Mouse (Mus musculus): ENCODE data around the gene Ip6k3.
A peak's percentile ranks its signal among the peaks of the same experiment; 100 is the strongest.

Gene Ip6k3

DNA sequence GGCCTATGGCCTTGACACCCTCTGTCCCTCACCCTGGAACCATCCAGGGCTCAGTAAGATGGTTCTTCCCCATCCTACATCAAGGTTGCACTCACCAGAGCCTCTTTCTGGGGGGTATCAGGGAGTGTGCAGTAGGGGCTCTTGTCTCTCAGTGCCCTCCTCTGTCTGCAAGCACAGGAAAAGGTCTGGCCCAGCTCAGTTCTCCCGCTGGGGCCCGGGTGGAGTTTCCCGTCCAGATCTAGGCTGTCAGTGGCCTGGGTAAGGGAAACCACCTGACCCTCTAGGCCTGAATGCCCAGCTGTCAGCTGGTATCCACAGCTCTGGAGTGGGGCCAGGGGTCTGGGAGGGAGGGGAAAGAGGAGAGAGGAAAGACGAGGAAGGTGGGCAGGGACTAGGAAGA is at the start of gene Ip6k3:
Gene Ip6k3 (minus strand): TSS at position 251 of the 400 bp plus-strand sequence.
- no peak for DNase-seq (ENCODE audit: low spot score)

GRCm38 (mm10) chr17:27212768-27213525 is 45.4 kb upstream of the Ip6k3 start:
- peak; percentile 75 for DNase-seq (ENCODE audit: low spot score)

- DNase-seq (ENCODE audit: low spot score): no peak
These were observed 44.4 kb upstream of the Ip6k3 start for GRCm38 (mm10) chr17:27212006-27212405.

- DNase-seq (ENCODE audit: low spot score): peak; percentile 32
These were observed 39.6 kb upstream of the Ip6k3 start for GRCm38 (mm10) chr17:27207113-27207707.

DNA sequence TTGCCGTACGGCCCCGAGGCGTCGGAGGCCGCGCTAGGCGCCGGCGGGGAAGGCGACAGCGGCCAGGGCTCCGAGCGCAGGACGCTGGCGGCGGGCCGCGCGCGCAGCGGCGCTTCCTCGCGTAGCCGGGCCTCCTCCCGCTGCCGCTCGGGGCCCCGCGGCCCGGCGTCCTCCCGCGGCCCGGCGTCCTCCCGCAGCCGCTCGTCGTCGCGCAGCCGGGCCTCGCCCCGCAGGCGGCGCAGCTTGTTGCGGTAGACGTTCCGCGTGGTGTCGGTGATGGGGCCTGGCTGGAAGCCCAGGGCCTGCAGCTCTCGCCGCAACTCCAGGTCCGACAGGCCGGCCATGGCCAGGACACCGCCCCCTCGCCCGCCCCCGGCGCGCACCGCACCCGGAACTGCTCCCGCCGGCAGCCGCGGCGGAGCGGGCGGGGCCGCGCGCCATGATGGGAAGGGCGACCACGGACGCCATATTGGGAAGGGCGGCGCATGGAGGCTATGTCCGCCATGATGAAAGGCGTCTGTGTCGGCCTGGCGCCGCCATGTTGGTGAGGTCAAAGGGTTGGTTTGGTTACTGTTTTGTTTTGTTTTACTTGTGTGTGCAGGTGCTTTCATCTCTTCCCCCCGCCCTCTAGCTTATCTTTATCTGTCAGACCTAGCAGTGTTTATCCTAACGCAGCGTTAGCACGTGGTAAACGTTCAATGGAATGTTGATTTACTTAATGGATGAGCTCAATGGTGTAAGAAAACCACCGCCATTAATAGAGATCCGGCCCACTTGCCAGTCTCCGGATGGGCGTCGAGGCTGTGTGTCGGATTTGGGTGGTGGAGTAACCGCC is 36.7 kb upstream of the Ip6k3 start, which contains the start of gene Lemd2:
Gene Lemd2 (minus strand): TSS at position 395 of the 835 bp plus-strand sequence.
- peak; percentile 98 for DNase-seq (ENCODE audit: low spot score)

DNA sequence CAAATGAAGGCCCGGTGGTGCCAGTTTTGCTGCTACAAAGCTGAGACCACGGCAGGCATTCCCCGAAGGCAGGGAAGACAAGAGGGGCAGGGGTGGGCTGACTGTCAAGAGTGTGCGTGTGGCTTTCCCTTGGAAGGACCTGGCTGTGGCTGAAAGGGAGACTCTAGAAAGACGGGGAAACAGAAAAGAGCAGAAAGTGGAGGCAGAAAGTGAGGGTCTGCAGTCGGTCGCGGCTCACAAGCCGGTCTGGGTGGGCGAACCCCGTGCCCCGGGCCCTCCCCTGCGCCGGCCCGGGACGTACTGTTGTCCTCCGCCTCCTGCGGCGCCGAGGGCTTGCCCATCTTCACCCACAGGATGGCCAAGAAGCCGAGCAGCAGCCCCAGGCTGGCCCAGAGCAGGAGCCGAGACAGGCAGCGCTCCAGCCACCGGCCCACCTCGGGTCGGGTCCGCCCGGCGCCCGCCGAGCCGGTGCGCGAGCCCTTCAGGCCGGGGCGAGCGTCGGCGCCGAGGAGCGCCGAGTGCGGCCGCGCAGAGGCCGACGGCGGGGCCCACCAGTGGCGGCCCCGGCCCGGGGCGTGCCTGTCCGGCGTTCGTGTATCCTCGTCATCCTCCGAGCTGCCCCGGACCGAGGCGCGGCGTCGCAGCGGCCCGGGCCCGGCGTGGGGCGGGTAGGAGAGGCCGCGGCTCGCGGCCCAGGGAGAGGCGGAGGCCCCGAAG is 35.9 kb upstream of the Ip6k3 start:
- DNase-seq (ENCODE audit: low spot score): peak; percentile 31

DNA sequence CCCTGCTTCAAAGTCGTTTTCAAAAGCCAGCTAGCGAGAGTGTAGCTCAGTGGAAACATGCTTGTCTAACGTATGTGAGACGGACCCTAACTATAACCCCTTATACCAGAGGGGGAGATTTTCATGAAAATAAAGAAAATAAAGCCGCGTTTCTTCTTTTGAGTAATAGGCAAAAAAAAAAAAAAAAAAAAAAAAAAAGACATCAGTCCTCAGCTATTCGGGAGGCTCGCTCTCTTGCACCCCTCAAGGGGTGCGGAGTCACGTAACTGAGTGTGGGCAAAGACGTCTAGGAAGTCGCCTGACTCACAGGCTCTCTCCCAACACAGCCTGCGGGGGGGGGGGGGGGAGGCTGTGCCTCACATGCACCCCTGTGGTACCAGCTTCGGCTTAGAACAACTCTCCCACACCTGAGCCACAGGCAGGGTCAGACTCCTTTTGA is 35.3 kb upstream of the Ip6k3 start:
- no peak for DNase-seq (ENCODE audit: low spot score)

DNA sequence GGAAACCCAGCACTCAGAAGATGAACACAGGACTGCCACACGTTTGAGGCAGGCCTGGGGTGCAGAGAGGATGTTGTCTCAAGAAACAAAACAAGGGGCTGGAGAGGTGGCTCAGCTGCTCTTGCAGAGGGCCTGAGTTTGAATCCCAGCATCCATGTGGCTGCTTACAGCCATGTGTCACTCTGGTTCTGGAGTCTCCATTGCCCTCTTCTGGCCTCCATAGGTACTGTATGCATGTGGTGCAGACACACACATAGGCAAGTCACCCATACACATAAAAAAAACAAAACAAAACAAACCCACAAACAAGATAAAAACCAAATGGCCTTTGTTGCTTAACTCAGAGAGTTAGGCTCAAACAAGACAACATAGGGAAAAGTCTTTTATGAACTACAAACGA is 34.4 kb upstream of the Ip6k3 start:
- no peak for DNase-seq (ENCODE audit: low spot score)

GRCm38 (mm10) chr17:27200801-27201200 is 33.2 kb upstream of the Ip6k3 start:
- DNase-seq (ENCODE audit: low spot score): peak; percentile 55

DNA sequence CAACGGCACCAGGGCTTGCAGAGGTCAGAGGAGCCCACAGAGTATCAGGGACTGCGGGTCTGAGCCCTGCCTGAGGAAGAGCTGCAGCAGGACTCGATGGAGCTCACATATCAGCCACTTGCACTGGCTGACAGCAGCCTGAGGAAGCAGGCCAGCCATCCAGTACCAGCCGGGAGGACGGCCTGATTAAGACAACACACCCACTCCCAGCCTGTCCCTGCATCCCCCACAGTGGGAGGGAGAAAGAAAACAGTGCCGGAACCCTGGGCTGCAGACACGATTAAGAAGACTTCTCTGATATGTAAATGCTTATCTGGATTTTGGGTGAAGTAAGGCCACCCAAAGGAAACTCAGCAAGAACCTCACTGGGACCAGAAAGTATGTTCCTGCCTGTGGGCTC is 32.3 kb upstream of the Ip6k3 start:
- DNase-seq (ENCODE audit: low spot score): no peak

DNA sequence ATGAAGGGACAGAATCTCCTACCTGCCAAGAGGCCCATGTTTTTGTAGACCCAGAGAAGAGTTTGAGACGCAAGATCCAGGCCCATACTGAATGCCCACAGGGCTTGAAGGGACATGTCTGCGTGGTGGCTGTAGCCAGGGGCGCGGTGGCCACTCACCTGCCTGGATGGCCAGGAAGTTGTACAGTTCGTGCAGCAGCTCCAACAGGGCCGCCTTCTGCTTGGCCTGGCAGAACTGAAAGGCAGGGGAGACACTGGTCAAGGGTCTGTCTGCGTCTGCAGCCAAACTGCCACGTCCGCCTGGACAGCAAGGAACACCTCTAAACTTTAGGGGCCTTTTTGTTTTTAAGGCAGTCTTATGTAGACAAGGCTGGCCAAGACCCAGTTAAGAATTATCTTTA is 31.6 kb upstream of the Ip6k3 start:
- no peak for DNase-seq (ENCODE audit: low spot score)

DNA sequence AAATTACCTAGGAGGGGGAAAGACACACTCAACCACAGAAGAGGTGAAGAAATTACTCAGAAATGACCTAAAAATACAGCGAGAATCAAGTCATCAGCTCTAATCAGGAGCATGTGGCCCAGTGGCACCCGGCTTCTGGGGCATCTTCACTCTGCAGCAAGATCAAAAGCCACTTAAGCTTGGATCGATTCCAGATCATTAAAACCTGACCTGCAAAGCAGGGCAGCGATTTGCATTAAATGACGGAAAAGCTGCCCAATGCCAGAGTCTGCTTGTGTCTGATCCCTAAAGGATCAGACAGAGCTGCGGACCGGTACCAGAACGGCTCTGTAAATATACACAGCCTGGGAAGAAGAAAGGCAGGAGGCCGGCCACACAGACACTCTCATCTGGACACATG is 28.6 kb upstream of the Ip6k3 start:
- no peak for DNase-seq (ENCODE audit: low spot score)

DNA sequence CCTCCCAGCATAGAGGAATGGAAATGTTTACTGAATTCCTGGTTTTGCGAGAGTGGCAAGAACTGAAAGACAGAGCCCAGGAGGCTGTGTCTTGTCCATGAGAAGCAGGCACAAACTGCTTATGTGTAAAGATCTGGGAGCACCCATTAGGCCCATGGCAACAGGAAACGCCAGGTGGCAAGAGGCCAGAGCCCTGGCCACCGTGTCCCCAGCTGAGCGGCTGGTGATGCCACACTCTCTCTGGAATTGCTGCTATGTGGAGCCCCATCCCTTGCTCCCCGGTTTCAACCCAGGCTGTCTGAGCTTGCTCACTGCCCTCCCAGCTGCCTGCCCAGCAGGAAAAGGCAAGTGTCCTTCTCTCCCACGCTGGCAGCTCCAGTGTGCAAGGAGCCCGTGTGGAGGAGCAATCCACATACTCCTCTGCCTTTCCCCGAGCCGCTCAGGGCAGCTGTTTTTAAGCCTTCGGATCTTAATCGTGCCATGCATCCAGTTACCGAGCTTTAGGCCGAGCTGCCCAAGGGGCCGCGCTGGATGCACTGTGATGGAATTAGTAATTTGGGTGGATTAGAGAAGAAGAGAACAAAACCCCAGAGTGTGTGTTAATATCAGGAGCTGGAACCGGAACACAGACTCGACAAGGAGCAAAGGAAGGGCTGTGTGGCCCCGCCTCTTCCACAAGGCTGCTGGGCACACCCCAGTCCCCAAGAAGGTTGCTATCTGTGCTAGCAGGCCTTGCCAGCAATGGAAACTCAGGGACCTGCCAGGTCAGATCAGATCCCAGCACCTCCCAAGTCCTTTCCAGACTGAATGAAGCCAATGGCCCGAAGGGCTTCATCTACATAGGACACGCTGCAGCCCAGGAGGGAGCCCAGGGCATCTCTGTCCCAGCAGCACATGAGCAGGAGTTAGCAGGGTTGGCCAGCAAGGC is 26.9 kb upstream of the Ip6k3 start:
- no peak for DNase-seq (ENCODE audit: low spot score)

GRCm38 (mm10) chr17:27191804-27192203 is 24.2 kb upstream of the Ip6k3 start:
- no peak for DNase-seq (ENCODE audit: low spot score)

GRCm38 (mm10) chr17:27191189-27191588 is 23.6 kb upstream of the Ip6k3 start:
- DNase-seq (ENCODE audit: low spot score): no peak

GRCm38 (mm10) chr17:27189640-27190216 is 22.1 kb upstream of the Ip6k3 start:
- peak; percentile 85 for DNase-seq (ENCODE audit: low spot score)

- no peak for DNase-seq (ENCODE audit: low spot score)
These were observed 21.3 kb upstream of the Ip6k3 start for GRCm38 (mm10) chr17:27188883-27189282.

- no peak for DNase-seq (ENCODE audit: low spot score)
These were observed 19.5 kb upstream of the Ip6k3 start for GRCm38 (mm10) chr17:27187059-27187458.

GRCm38 (mm10) chr17:27186068-27186467 is 18.5 kb upstream of the Ip6k3 start:
- DNase-seq (ENCODE audit: low spot score): no peak

DNA sequence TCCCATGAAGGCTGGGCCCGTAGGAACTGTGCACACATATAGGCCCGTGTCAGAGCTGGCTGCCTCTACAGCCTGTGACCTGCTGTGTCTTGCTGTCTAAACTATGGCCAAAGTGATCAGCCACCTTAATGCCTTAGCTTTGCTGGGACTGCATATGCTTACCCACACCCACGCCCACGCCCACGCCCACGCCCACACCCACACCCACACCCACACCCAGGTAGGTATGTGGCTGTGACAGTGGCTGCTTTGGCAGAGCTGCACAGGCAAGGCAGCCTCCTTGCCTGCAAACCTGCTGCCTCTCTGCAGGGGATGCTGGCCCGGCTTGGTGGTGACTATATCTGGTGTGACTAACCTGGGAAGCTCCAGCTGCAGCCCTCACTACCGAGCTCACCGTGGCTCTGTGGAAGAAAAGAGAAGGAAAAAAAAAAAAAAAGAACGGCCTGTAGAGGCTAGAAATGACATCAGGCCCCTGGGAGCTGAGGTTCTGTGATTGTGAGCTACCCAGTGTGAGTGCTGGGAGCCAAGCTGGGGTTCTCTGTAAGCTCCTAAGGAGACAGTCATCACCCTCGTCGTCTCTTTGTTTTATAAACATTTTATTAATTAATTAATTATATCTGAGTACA is 16.2 kb upstream of the Ip6k3 start:
- DNase-seq (ENCODE audit: low spot score): no peak

All from embryo, embryonic 10 days (tissue).